Mouse (Mus musculus) megakaryocyte, embryonic 14.5 days (primary cell): ENCODE measurements at regions not wholly inside any gene's neighbourhood (a gene's known extent, or its start where the extent isn't known, plus 50 kb on each side); places are given as distances from the start of the nearest gene placed in this dataset.

ENCODE experiments used
- FLI1 ChIP-seq: IDR thresholded peaks from 2 replicates; pipeline ENCODE4 v1.6.1; 2012; ENCODE audit warnings: low read length, inconsistent platforms, mixed read lengths
- GATA1 ChIP-seq: IDR thresholded peaks from 3 replicates; pipeline ENCODE4 v1.6.1; 2012; ENCODE audit warnings: mixed read lengths, low read length, inconsistent platforms, borderline replicate concordance

DNA sequence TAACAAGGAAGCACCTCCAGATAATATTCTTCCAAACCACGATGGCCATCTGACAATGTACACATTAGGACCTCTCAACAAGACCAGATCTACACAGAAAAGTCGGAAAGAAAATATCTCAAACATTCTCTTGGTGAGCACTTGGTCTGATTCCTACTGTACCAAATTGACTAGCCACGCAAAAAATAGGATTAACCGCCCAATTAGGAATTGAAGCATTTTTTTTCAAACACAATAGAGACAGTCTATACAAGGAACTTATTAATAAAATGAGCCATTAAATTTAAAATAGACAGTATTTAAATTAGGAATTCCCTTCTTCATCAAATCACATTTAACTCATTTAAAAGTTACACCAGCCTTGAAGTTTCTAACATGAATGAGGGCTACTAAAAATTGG lies 655.0 kb downstream of the Car8 start:
- TF ChIP-seq GATA1 = no peak
- no peak for TF ChIP-seq FLI1
